Mouse (Mus musculus) erythroblast, embryonic 14.5 days (primary cell): ENCODE results near the gene Pus1. TPM values are rescaled to one million over a fixed set of nuclear protein-coding genes. Genes with fewer than 3 reads are reported as not detected.
A peak's percentile ranks its signal among the peaks of the same experiment; 100 is the strongest.

Experiments used
- H3K27me3 ChIP-seq: 2 replicates; pipeline ENCODE4 v1.6.1; 2012; ENCODE audit warnings: inconsistent platforms; ENCODE audit not compliant: control insufficient read depth
- H3K36me3 ChIP-seq: 2 replicates; pipeline ENCODE4 v1.6.1; 2012; ENCODE audit warnings: mild to moderate bottlenecking, inconsistent platforms; ENCODE audit not compliant: control insufficient read depth
- H3K4me1 ChIP-seq: 2 replicates; pipeline ENCODE4 v1.6.1; 2012; ENCODE audit warnings: inconsistent platforms; ENCODE audit not compliant: control insufficient read depth
- H3K4me3 ChIP-seq: replicated peaks from 2 replicates; pipeline ENCODE3; 2012; ENCODE audit warnings: moderate library complexity, mild to moderate bottlenecking, inconsistent platforms
- H3K9me3 ChIP-seq: 2 replicates; pipeline ENCODE4 v1.6.1; 2012; ENCODE audit warnings: low read length, inconsistent platforms, mixed read lengths; ENCODE audit not compliant: control insufficient read depth
- GATA1 ChIP-seq: IDR thresholded peaks from 2 replicates; pipeline ENCODE4 v1.6.1; 2012; ENCODE audit warnings: low read length, inconsistent platforms, mixed read lengths
- TAL1 ChIP-seq: IDR thresholded peaks from 3 replicates; pipeline ENCODE4 v1.6.1; 2012; ENCODE audit warnings: low read length, inconsistent platforms, mixed read lengths
- polyA plus RNA-seq: library from polyadenylated mRNA; stranded (reverse); fragments of >175 nt; gene quantifications from 2 replicates; pipeline ENCODE4 v1.2.3, GENCODE M21; 2012

Pus1 gene
- polyA plus RNA-seq, 1 experiment = 3.7 TPM

DNA sequence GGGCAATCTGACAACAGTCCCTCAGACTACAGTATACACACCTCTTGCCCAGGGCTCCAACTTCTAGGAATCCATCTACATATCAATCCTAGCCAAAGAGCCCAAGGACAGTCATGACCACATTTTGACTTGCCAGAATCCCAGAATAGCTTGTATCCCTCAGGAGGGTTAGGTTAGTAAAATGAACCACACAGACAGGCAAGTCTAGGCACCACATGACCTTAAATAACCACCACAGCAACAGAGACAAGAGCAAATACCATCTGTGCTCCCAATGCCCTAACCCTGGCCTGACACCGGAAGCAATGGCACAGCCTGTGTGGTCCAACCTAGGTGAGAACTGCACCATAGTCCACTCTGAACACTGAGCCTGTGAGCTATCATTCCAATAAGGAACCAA, 26.2 kb upstream of the Pus1 start:
- Histone ChIP-seq H3K4me1 (peaks cover 86% of the 10 kb centered on the region), H3K4me3 (peak overlapping the region; percentile 93), H3K27me3 (no peaks in the 10 kb centered on the region), H3K36me3 (peaks cover 61% of the 10 kb centered on the region), H3K9me3 (no peaks in the 10 kb centered on the region)
- TF ChIP-seq GATA1 (no peak), TAL1 (no peak)

DNA sequence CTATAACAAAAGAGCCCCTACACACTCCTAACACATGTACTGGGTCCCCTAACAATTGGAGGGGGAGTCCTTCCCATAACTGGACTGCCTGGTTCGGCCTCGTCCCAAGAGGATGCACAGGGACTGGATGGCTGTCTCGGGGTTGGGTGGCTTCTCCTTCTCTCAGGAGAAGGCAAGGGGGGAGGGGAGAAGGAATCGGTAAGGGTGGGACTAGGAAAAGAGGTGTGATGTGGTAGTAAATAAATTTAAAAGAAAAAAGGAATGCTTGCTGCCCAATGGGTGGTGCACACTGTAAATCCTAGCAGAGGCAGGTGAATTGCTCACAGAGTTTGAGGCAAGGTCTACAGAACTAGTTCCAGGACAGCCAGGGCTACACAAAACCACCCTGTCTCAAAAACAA, 25.7 kb upstream of the Pus1 start:
- TF ChIP-seq TAL1 = no peak
- TF ChIP-seq GATA1 = no peak
- H3K27me3 ChIP-seq = no peaks in the 10 kb centered on the region
- peaks cover 66% of the 10 kb centered on the region for H3K36me3 ChIP-seq
- no peaks in the 10 kb centered on the region for H3K9me3 ChIP-seq
- H3K4me1 ChIP-seq = peaks cover 89% of the 10 kb centered on the region
- H3K4me3 ChIP-seq = no peak overlapping the region

DNA sequence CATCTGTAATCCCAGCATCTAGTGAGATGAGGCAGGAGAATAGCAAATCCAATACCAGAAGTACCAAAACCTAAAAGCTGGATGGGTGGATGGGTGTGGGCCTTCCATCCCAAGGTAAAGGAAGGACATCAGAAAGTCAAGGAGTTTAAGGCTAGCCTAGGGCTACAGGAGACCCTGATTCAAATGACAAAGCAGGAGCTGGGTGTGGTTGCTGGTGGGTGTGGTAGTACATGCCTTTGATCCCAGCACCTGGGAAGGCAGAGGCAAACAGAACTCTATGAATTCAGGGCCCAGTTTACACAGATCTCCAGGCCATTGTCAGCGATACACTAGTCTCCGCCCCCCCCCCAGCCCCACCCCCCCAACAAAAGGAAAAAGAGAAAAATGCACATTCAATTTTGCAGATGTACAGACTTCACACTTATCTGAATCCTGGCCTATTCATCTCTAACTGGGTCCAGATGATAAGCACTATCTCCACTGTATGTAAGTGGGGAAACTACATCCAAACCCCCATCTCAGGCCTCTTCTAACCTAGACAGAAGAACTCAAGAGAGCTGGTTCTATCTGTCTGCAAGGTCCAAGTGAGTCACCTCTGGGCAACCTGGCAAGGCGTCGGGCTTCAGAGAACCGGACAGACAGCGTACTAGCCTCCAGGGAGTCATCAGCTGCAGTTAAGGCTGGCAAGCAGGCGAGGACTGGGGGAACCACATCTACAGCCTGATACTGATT, 23.7 kb upstream of the Pus1 start:
- Histone ChIP-seq H3K36me3 (peaks cover 86% of the 10 kb centered on the region), H3K4me3 (peak overlapping the region; percentile 34), H3K4me1 (peaks cover 95% of the 10 kb centered on the region), H3K27me3 (no peaks in the 10 kb centered on the region), H3K9me3 (no peaks in the 10 kb centered on the region)
- TF ChIP-seq GATA1 (no peak), TAL1 (no peak)

DNA sequence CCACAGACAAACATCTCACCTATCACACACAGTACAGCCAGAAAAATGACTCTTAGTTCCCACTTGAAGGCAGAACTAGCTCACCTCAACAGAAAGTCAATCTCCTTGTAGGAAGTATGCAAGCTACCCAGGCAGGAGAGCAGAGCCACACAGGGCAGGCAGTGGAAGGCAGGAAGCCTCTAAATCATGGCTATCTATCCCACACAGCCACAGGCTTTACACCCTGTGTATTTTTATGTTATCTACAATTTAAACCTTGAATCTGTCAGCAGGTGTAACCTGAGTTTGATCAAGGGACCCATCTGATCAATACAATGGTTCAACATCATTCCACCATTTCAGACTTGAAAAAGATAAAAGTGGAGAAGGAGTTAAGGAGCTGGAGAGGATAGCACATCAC, 22.4 kb upstream of the Pus1 start:
- Histone ChIP-seq H3K9me3 (no peaks in the 10 kb centered on the region), H3K27me3 (no peaks in the 10 kb centered on the region), H3K4me3 (no peak overlapping the region), H3K36me3 (peaks cover 98% of the 10 kb centered on the region), H3K4me1 (peaks cover 92% of the 10 kb centered on the region)
- TF ChIP-seq TAL1 (no peak), GATA1 (no peak)

DNA sequence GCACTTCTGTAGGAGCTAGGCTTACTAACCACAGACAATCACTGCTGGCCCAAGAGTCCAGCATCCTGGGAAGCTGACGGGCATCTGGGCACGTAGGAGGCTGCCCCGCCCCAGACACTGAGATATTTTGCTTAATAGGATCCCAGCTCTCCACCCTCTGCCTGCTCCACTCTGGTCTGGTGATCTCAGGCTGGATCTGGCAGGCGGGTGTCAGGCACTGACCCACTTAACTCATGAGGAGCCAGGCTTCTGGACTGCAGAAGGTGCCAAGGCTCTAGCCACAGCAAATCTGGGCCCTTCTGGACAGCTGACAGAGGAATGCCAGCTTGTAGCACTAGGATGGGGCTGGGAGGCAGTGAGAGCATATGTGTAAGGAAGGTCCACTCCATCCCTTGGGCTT, 21.7 kb upstream of the Pus1 start:
- no peaks in the 10 kb centered on the region for H3K9me3 ChIP-seq
- peaks cover 98% of the 10 kb centered on the region for H3K36me3 ChIP-seq
- no peak overlapping the region for H3K4me3 ChIP-seq
- H3K27me3 ChIP-seq = no peaks in the 10 kb centered on the region
- no peak for TF ChIP-seq TAL1
- no peak for TF ChIP-seq GATA1
- peaks cover 86% of the 10 kb centered on the region for H3K4me1 ChIP-seq

DNA sequence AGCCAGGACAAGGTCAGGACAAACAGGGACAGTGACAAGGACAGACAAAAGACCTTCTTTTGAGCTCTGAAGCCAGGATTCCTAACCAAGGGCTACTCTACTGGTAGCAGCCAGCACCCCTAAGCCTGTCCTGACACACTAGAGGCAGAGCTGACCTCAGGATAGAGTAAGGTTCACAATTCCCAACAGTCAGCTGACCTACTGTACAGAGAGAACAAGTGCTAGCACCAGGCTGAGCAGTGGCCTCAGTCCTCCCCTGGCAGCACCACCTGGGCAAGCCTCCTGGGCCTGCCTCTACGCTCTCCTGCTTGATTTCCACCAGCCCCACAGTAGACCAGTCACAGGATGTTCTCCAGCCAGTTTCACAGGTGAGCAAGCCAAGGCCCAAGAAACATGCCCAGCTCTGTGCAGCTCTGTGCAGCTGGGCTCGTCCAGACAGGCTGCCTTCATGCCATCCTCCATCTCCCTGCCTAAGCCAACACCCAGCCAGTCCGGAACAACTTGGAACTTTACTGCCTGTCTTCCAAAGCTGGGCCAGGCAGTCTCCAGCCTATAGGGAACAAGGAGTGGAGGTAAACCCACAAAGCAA, 20.7 kb upstream of the Pus1 start:
- TF ChIP-seq GATA1 = no peak
- no peak for TF ChIP-seq TAL1
- Histone ChIP-seq H3K4me3 (no peak overlapping the region), H3K36me3 (peaks cover 98% of the 10 kb centered on the region), H3K9me3 (no peaks in the 10 kb centered on the region), H3K4me1 (peaks cover 76% of the 10 kb centered on the region), H3K27me3 (no peaks in the 10 kb centered on the region)

DNA sequence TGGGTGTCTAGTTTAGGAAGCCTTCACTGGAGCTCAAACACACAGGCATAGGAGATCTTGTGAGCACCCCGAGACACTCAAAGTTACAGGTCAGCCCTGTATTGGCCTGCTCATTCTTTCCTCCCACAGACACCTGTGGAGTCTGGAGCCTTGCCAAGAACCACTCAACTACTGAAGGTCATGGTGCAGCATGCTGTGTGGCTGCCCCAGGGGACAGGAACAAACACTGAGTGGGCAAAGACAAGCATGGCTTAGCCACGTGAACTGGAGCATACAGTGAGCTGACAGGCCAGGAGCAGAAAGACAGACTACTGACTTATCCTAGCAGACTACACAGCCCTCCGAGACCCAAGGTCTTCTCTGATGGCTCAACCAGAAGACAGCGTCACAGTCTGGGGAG, 17.2 kb upstream of the Pus1 start:
- H3K4me3 ChIP-seq = no peak overlapping the region
- H3K9me3 ChIP-seq = no peaks in the 10 kb centered on the region
- TF ChIP-seq TAL1 (no peak), GATA1 (no peak)
- no peaks in the 10 kb centered on the region for H3K27me3 ChIP-seq
- H3K36me3 ChIP-seq = peaks cover 100% of the 10 kb centered on the region
- H3K4me1 ChIP-seq = peaks cover 43% of the 10 kb centered on the region

DNA sequence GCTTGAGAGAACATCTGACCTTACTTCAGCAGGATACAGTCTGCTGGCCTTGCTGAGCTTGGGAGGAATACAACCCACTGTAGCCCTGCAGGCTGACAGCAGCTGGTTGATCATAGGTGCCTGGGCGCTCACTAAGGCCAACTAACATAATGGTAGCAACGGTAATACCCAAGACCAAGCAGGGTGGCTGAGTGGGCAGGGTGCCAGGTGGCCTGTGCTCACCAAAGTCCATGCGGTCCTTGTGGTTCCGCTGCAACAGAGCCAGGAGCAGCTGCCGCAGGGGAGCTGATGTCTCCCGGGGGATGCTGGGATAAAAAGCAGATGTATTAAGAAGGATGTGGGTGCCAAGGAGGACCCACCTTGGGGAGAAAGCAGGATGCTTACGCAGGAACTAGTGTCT, 13.9 kb upstream of the Pus1 start:
- TF ChIP-seq TAL1 = no peak
- no peak for TF ChIP-seq GATA1
- H3K36me3 ChIP-seq = peaks cover 100% of the 10 kb centered on the region
- no peak overlapping the region for H3K4me3 ChIP-seq

DNA sequence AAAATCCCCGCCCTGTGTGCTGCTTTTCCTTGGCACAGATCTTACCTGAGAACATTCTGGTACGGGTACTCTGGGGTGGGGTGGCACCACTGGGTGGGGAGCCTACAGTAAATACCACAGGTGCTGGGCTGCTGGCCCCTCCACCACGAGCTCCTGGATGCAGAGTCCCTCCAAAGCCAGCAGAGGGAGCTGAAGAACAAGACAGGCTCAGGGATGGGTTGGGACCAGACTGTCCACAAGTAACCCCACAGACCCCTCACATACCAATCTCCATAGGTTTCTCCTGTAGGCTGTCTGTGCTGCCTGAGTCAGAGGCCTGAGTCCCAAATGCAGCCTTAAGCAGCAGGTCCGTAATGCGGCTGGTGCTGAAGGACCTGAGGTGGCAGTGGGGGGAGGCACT, 8.2 kb upstream of the Pus1 start:
- no peaks in the 10 kb centered on the region for H3K27me3 ChIP-seq
- H3K4me1 ChIP-seq = peaks cover 12% of the 10 kb centered on the region
- TF ChIP-seq TAL1 (no peak), GATA1 (no peak)
- H3K36me3 ChIP-seq = peaks cover 98% of the 10 kb centered on the region
- H3K9me3 ChIP-seq = no peaks in the 10 kb centered on the region
- no peak overlapping the region for H3K4me3 ChIP-seq

More for the DNA sequence above, 13.9 kb upstream of the Pus1 start:
- H3K27me3 ChIP-seq = no peaks in the 10 kb centered on the region
- no peaks in the 10 kb centered on the region for H3K9me3 ChIP-seq
- H3K4me1 ChIP-seq = peaks cover 13% of the 10 kb centered on the region
